Mouse (Mus musculus): ENCODE data around the gene Tas2r105. TPM values are rescaled to one million over a fixed set of nuclear protein-coding genes. Genes with fewer than 3 reads are reported as not detected.

The Tas2r105 gene
- not detected in 2 replicates for polyA plus RNA-seq (2012; rRNA removed)

DNA sequence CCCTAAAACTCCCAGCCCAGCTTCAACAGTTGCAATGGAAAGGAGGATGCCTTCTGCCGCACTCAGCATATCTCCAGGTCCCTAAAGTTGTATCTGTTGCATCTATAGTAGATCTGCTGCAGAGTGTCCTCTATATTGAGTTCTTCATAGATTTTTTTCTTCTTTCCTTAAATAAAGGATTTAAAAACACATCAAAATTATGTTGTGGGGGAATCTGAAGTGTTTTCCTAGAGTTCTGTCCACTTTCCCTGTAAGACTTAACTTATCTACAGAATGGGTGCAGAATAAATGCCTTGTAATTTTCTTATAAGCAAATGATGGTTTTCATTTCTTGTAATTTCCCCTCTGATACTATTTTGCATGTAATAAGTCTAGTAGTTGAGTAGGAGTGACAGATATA, at the start of gene Tas2r105:
Gene Tas2r105, minus strand, starts transcription at position 101 of the 400 bp plus-strand sequence.
- no peak for DNase-seq (ENCODE audit: low read depth)
- TF ChIP-seq POLR2A (IDR thresholded peaks at IDR 0.05; ENCODE audit: borderline replicate concordance, extremely low read depth, insufficient read depth, insufficient read length, poor library complexity, severe bottlenecking) (no peak), CTCF (IDR thresholded peaks at IDR 0.05; ENCODE audit: borderline replicate concordance, extremely low read depth, insufficient read depth, insufficient read length) (no peak)

DNA sequence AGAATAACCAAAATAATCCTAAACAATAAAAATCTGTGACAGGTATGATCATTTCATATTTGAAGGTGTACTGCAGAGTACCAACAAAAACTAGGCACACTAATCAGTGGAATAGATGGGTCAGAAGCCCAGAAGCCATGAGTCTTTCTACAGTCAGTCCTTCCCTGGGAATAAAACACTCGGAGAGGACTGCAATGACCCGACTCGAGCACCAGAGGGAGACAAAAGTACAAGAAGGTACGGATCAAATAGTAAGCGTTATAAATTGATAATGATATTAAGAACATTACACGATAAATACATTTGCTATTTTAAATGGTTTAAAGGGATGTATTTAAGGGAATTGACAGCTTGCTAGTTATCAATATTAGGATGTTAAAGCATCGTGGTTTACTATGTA, 25.5 kb upstream of the Tas2r105 start:
- TF ChIP-seq POLR2A (IDR thresholded peaks at IDR 0.05; ENCODE audit: borderline replicate concordance, extremely low read depth, insufficient read depth, insufficient read length, poor library complexity, severe bottlenecking) (no peak), CTCF (IDR thresholded peaks at IDR 0.05; ENCODE audit: borderline replicate concordance, extremely low read depth, insufficient read depth, insufficient read length) (no peak; the same call in 1 of the 2 replicates)
- DNase-seq (ENCODE audit: low read depth), result no peak

DNA sequence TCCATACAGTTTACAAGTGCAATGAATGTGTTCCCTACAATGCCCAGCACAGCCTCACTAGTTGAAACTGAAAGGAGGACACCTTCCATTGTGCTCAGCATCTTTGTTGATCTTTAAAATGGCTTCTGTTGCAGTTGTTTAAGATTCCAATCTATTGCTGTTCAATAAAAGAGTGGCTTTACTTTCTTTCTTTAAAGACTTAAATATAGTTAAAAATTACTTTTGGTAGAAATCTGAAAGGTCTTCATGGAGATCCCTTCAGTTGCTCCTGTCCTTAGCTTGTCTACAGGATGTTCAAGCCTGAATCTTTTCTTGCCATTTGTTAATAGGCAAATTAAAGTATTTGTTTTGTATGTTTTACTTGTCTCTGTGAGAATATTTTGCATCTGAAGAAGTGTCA, 2.7 kb upstream of the Tas2r105 start, which contains the start of gene Tas2r114:
Gene Tas2r114, minus strand, starts transcription at position 101 of the 400 bp plus-strand sequence.
- DNase-seq (ENCODE audit: low read depth), result no peak
- TF ChIP-seq POLR2A (IDR thresholded peaks at IDR 0.05; ENCODE audit: borderline replicate concordance, extremely low read depth, insufficient read depth, insufficient read length, poor library complexity, severe bottlenecking) (no peak), CTCF (IDR thresholded peaks at IDR 0.05; ENCODE audit: borderline replicate concordance, extremely low read depth, insufficient read depth, insufficient read length) (no peak)

DNA sequence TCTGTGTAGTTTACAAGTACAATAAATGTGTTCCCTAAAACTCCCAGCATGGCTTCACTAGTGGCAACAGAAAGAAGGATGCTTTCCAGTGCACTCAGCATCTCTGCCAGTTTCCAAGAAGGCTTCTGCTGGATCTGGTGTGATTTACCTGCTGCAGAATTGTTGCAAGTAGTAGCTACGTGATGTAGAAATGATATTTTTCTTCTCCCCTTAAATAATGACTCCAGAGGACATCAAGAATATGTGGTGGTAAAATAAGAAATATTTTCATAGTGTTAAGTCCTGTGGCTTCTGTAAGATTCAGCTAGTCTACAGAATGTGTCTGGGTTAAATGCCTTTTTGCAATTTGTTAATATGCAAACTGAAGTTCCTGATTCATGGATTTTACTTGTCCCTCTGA, 1.7 kb downstream of the Tas2r105 start, which contains the start of gene Tas2r104:
Gene Tas2r104, minus strand, starts transcription at position 101 of the 400 bp plus-strand sequence.
- DNase-seq (ENCODE audit: low read depth), result no peak
- TF ChIP-seq CTCF (IDR thresholded peaks at IDR 0.05; ENCODE audit: borderline replicate concordance, extremely low read depth, insufficient read depth, insufficient read length) (no peak), POLR2A (IDR thresholded peaks at IDR 0.05; ENCODE audit: borderline replicate concordance, extremely low read depth, insufficient read depth, insufficient read length, poor library complexity, severe bottlenecking) (no peak)

DNA sequence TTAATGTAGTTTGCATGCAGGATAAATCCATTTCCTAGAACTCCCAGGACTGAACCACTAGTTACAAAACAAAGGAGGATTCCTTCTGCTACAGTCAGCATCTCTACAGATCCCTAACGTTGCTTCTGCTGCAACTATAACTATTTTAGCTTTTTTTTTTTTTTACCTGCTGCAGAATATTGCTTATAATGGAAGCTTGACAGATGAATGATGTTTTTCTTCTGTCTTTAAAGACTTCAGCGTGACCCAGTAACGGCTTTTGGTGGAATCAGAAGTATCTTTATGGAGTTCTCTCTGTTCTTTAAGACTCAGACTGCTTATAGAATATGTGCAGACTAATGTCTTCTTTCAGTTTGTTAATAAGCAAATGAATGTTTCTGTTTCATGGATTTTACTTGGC, 8.5 kb downstream of the Tas2r105 start, which contains the start of gene Tas2r106:
Gene Tas2r106, minus strand, starts transcription at position 101 of the 400 bp plus-strand sequence.
- TF ChIP-seq POLR2A (IDR thresholded peaks at IDR 0.05; ENCODE audit: borderline replicate concordance, extremely low read depth, insufficient read depth, insufficient read length, poor library complexity, severe bottlenecking) (no peak), CTCF (IDR thresholded peaks at IDR 0.05; ENCODE audit: borderline replicate concordance, extremely low read depth, insufficient read depth, insufficient read length) (no peak)
- DNase-seq (ENCODE audit: low read depth), result no peak

DNA sequence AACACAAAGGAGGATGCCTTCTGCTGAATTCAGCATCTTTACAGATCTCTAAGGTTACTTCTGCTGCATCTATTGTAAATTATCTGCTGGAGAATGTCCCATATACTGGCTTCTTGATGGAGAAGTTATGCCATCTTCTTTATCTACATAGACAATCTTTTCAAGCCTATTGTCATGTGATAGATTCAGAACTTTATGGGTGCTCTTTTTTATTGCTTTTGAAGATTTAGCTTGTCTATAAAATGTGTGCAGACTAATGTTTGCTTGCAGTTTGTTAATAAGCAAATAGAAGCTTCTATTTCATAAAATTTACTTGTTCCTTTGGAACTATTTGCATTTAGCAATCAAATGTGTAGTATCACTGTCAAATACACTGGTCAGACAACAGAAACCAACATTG, 27.2 kb downstream of the Tas2r105 start, which contains the start of gene Tas2r107:
Gene Tas2r107, minus strand, starts transcription at position 101 of the 400 bp plus-strand sequence.
- TF ChIP-seq POLR2A (IDR thresholded peaks at IDR 0.05; ENCODE audit: borderline replicate concordance, extremely low read depth, insufficient read depth, insufficient read length, poor library complexity, severe bottlenecking), result no peak
- TF ChIP-seq CTCF (IDR thresholded peaks at IDR 0.05; ENCODE audit: borderline replicate concordance, extremely low read depth, insufficient read depth, insufficient read length), result no peak
- DNase-seq (ENCODE audit: low read depth), result no peak

Other genes with a start within 250 kb of the Tas2r105 start
- not detected in 2 replicates for gene 5430401F13Rik, start 201.1 kb downstream of the Tas2r105 start, polyA plus RNA-seq (2012; rRNA removed)
- not detected in 2 replicates for gene Gm6619, start 201.1 kb downstream of the Tas2r105 start, polyA plus RNA-seq (2012; rRNA removed)
- not detected in 2 replicates for gene Tas2r130, start 56.6 kb downstream of the Tas2r105 start, polyA plus RNA-seq (2012; rRNA removed)
- not detected in 2 replicates for gene Tas2r107, start 27.3 kb downstream of the Tas2r105 start, polyA plus RNA-seq (2012; rRNA removed)
- not detected in 2 replicates for gene Tas2r106, start 8.6 kb downstream of the Tas2r105 start, polyA plus RNA-seq (2012; rRNA removed)
- not detected in 2 replicates for gene Tas2r104, start 1.8 kb downstream of the Tas2r105 start, polyA plus RNA-seq (2012; rRNA removed)
- gene Tas2r114, start 2.6 kb upstream of the Tas2r105 start, polyA plus RNA-seq (2012; rRNA removed), result not detected in 2 replicates